Mouse (Mus musculus) thymus, postnatal 0 days (tissue): ENCODE results near the gene Car1. TPM values are rescaled to one million over a fixed set of nuclear protein-coding genes. Genes with fewer than 3 reads are reported as not detected.
"Not testable (repeated sequence)": the region's sequence is repeated elsewhere in the genome, so short reads cannot be mapped to it uniquely, and the experiment has no call there.

Source experiments
- DNase-seq: peaks from one replicate; pipeline ENCODE4 v3.0.0-alpha.2; 2015; ENCODE audit warnings: low spot score
- polyA plus RNA-seq: library from polyadenylated mRNA; unstranded; fragments of >200 nt; fragmentation: Nextera tagmentation; extraction: Ambion mirVana; gene quantifications from 2 replicates; pipeline ENCODE4 v1.2.1, GENCODE M21; 2015

Car1 gene
- 0.42 and 0.49 TPM in 2 replicates for polyA plus RNA-seq

DNA sequence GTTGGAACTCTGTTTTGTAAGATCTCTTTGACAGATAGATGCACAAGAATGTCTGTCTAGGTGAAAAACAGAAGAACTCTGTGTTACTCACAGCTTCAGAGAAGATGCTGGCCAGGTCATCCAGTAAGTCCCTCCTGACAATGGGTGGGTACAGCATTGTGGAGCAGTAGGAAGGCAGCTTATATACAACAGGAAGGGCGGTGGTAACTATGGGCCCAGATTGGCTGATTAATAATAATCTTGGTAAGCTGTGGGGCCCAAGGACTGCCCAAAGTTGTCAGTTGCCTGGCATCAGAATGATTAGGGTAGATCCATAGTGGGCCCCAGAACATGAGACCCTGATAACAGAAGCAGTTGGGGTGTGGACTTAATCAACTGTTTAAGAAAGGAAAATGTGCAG, at the start of gene Car1:
Gene Car1 (minus strand): TSS at position 158 of the 400 bp plus-strand sequence.
- DNase-seq: no peak

GRCm38 (mm10) chr3:14857874-14858273, 49.7 kb upstream of the Car1 start:
- no peak for DNase-seq

DNA sequence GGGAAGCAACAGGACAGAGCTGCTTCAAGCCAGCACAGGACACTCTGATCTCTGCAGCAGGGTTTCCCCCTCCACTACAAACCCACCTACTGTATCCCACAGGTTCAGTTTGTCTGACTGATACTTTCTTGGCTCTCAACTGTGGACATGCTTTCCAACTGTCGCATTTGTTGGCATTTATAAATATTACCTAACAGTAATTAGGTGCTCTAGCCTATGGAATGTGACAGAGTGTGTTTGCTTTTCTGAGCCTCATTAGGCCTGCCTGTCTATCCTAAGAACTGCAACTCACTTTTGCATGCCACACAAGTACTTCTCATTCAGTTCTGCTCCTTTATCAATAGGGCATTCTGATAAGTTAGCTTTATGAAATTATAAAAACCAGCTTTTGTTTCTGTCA, 46.3 kb upstream of the Car1 start:
- DNase-seq: no peak

DNA sequence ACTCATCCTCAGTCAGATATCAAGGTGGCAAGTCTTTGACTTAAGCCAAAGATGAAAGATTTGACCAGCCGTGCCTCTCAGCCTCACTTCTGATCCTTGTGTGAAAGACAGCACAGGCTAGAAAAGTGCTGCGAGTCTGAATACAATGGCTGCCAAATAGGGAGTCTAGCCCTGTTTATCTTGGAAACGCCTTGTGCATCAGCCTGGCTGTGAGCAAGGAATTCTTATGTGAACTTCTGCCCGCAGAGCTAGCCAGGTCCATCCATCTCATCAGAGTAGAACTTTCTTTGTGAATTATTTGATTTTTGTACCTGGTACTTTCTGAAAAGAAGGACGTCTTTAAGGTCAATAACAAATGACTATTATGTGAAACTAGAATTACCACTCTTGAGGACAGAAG, 45.8 kb upstream of the Car1 start:
- DNase-seq: no peak

GRCm38 (mm10) chr3:14848587-14849254, 40.6 kb upstream of the Car1 start:
- no peak for DNase-seq

DNA sequence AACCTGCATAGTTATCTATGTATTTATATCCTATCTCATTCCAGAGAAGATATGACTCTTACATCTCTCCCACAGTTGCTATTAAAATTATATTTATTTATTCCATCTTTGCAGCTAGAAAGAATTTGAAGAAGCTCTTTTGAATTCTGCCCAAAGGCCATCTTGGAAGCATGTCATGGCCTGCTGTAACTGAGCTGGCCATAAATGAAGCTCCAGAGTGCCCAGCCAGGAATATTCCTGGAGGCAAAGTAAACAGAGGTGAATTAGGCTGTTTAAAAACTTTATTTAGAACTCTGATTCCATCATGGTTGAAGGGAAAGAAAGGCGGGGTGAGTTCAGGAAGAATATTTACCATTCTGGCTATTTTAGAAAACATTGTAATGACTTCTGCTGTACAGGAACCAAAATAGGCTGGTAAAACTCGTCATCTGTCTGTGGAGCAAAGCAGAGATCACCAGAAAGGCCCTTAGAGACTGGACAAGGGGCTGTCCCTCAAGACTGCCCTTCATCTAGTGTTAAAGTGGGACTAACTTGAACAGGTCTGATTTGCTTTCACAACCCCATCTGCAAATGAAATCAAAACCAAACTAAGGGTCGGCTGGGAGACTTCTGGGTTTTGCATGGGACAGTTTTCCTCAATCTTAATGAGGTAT, 31.4 kb upstream of the Car1 start:
- no peak for DNase-seq

- DNase-seq: no peak
Measured at GRCm38 (mm10) chr3:14838936-14839335, 30.8 kb upstream of the Car1 start.

DNA sequence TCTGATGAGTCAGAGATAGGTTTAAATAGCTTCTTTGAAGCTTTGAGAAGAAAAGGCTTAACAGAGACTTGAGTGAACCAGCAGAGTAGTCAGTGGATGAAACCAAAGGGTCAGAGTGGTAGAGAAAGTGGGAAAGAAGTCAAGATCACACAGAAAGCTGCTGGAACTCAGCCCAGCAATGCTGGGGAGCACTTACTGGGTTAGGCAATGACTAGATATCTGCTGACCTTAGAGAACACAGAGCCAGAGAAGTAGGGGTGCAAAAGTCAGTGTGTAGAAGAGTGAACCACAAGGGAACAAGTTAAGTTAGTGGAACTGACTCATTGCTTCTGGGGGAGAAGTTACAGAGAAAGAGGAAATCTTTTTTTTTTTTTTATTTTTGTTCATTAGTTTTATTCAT, 24.6 kb upstream of the Car1 start:
- no peak for DNase-seq

DNA sequence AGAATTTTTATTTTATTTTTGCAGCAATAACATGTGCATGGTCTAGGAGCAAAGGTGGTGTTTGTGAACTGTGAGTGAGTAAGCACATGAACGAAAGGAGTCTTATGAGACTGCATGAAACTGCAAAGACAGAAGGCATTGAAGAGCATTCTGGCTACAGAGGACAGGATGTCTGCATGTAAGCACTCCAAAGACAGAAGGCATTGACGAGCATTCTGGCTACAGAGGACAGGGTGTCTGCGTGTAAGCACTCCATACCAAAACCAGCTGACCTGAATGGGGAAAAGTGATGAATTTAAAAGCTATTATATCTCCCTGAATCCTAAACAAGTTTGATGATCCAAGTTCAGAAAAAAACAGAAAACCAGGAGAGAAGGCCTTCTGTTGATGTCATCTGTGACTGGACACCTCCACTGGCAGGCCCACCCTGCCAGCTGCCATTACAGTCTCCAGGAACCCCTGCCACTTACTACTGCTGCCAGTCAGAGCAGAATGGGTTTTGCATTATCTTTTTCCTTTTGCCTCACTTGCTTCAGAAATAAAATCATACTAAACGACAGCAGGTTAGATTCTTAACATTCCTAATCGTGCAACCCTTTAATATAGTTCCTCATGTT, 23.2 kb upstream of the Car1 start:
- DNase-seq: no peak

DNA sequence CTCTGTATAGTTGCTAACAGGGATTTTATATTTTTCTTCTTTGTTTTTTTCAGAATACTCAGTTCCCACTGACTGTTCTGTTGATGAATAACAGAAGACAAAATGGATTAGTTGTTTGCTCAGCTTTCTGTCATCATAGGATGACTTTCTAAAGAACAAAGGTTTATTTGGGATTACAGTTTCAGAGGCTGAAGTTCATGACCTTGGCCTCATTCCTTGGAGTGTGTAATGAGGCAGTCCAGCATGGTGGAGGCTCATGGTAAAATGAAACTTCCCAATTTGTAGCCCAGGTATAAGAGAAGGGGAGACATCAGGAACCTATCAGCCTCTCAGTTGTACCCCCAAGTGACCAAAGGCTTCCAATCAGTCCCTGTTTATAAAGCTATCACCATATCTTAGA, 20.7 kb upstream of the Car1 start:
- no peak for DNase-seq

- DNase-seq: no peak
Measured at GRCm38 (mm10) chr3:14819844-14820504, 11.8 kb upstream of the Car1 start.

- not testable (repeated sequence) for DNase-seq
Measured at GRCm38 (mm10) chr3:14815396-14815795, 7.2 kb upstream of the Car1 start.

GRCm38 (mm10) chr3:14806702-14807101, 1.5 kb downstream of the Car1 start:
- DNase-seq: no peak

DNA sequence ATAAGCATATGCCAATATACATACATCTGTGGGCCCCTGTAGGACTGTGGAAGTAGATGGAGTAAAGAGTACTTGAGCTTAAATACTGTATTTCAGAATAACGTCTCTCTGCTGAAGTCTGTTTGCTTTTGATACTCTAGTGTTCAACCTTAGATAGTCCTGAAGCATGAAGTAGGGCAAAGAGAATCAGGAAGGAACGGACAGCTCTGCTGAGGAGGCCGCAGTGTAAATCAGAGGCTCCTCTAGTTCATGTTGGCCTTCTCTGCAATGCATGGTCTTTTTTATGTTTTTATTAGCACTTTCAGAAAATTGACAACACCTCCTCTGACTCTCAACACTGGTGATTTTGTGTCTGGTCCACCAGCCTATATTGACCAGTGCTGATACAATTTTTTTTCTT, 2.2 kb downstream of the Car1 start:
- DNase-seq: no peak

DNA sequence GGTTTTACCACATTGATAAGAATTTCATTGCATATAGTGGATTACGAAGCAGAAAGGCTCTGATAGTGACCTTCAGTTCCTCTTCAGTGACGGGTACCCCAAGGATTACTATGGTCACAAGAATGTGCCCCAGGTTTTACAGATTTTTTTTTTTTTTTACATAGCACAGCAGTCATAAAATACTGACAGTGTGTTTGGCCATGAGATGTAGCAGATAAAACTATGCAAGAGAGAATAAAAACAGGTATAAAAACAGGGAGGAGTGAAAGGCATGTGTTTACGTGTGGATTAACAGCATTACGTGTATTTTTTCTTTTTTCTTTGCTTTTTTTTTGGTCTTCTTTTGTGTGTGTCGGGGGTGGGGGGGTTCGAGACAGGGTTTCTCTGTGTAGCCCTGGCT, 3.3 kb downstream of the Car1 start:
- DNase-seq: no peak

DNA sequence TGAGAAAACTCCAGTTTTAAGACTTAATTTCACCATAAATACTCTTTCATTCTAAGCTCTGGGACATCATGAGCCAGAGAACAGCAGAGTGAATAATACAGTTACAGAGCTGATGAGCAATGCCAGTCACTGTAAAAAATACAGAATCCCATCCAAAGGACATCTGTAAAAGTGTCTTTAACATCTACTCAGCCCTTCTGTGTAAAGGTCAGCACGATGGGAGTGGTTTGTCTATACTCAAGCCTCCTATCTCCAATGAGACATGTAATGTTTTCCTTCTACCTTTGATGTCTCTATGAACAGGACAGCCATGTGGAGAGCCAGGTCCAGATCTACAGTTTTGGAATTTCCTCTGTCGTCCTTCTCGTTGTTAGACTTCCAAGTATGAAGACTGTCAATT, 11.1 kb downstream of the Car1 start:
- no peak for DNase-seq

DNA sequence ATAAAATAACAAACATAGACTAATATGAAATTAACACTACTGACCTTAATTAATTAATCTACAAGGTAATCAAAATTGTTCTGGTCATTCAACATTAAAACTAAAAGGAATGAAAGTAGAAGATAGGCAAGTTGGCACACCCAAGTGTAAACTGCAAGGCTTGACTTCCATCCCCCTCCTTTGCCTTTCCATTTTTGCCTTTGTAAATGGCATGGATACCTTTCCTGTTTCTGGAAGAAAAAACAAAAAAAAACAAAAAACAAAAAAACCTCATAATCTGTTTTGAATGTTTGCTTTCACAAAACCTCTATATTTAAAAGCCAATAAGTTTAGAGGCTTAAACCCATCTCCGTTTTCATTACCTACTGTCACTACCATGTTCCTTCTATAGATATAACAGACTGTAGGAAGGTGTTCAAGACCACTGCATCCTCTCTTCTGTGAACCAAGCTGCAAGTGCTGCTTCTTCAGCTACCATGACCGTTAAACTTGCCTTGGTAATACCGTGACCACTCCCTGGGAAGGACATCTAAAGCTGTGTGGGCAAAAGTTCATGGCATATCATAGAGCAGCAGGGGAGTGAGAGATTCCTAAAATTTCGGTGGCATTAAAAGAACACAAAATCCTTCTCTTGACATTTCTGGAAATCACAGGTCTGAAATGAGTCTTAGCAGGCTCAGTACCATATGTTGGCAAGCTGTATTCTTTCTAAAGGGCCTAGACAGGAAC, 12.7 kb downstream of the Car1 start:
- no peak for DNase-seq

DNA sequence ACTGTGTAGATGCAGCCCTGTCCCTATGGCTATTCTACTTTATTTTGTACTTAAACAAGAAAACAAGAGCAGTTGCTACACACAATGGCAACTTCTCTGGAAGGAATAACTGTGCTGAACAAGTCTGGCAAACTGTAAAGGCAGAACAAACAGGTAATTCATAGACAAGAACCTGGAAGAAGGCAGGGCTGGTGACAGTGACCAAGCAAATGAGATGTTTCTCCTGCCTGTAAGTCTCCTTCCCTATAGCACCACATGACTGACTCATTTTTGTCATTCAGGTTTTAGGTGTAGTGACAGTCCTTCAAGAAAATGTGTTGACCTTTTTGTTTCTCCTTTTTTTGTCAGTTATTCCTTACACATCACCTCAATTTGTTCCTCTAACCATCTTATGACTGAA, 16.1 kb downstream of the Car1 start:
- DNase-seq: no peak

DNA sequence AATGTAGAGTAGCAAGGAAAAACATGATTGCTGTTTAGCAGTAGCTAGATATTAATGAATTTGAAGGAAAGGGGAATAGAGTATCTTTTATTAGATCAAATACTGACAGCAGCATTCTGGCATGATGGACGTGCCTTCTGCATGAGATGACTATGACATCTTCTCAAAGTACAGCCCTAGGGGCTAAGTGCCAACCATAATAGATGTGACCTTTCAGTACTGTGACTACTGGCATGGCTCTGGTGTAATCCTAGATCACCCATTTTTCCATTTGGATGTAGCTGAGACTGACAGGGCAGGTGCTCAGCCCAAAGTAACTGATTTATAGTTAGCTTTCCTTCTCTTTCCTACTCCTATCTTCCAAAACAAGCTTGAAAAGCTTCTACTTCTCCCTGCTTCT, 20.6 kb downstream of the Car1 start:
- no peak for DNase-seq

- DNase-seq: no peak
Measured at GRCm38 (mm10) chr3:14787136-14787535, 21.0 kb downstream of the Car1 start.

DNA sequence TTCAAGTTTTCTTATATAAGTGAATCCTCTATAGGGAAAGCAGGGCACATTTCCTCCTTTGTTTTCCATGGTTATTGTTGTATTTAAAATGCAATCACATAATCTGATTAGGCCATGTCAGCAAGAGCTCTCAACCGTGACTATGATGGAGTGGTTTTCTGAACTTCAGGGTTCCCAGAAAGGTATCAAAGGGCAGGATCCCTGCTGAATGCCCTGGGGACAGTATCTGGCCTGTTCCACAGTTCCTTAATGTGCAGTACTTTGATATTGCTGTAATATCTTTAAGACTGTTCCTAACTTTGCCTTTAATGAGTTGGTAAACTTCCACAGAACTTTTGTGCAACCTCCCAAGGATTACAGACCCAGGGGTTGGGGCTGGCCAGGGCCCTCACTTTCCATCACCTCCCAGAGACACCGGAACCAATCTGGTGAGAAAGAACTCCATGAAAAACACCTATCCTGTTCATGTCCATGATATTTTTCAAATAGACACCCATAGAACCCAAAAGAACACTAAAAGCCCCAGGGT, 21.6 kb downstream of the Car1 start:
- DNase-seq: no peak
